Mouse (Mus musculus) lung, postnatal 36 days (tissue): ENCODE measurements around the gene Rab36.

ENCODE experiments used
- DNase-seq: peaks from one replicate; pipeline ENCODE4 v3.0.0; 2022; ENCODE audit warnings: mixed read lengths

The Rab36 gene

GRCm38 (mm10) chr10:75036883-75037379 lies at the start of gene Rab36:
Gene Rab36 (plus strand): TSS chr10:75037058.
- DNase-seq: peak; percentile 93

GRCm38 (mm10) chr10:74987698-74988470 lies 49.0 kb upstream of the Rab36 start:
- no peak for DNase-seq

GRCm38 (mm10) chr10:74989814-74990213 lies 47.0 kb upstream of the Rab36 start:
- peak; percentile 9 for DNase-seq

GRCm38 (mm10) chr10:74990584-74991322 lies 46.1 kb upstream of the Rab36 start:
- peak; percentile 53 for DNase-seq

- DNase-seq: peak; percentile 11
Observed at GRCm38 (mm10) chr10:74994863-74995262, 42.0 kb upstream of the Rab36 start.

- DNase-seq: no peak
Observed at GRCm38 (mm10) chr10:74995377-74995776, 41.5 kb upstream of the Rab36 start.

GRCm38 (mm10) chr10:75001391-75001790 lies 35.5 kb upstream of the Rab36 start:
- no peak for DNase-seq

GRCm38 (mm10) chr10:75004067-75004466 lies 32.8 kb upstream of the Rab36 start:
- DNase-seq: peak; percentile 65

- DNase-seq: no peak
Observed at GRCm38 (mm10) chr10:75006889-75007662, 29.8 kb upstream of the Rab36 start.

GRCm38 (mm10) chr10:75010704-75011103 lies 26.2 kb upstream of the Rab36 start:
- DNase-seq: no peak

GRCm38 (mm10) chr10:75015465-75015864 lies 21.4 kb upstream of the Rab36 start:
- DNase-seq: no peak

- no peak for DNase-seq
Observed at GRCm38 (mm10) chr10:75016481-75016880, 20.4 kb upstream of the Rab36 start.

GRCm38 (mm10) chr10:75020271-75020670 lies 16.6 kb upstream of the Rab36 start:
- DNase-seq: peak; percentile 66

GRCm38 (mm10) chr10:75021138-75021537 lies 15.7 kb upstream of the Rab36 start:
- DNase-seq: peak; percentile 83

GRCm38 (mm10) chr10:75026491-75026890 lies 10.4 kb upstream of the Rab36 start:
- no peak for DNase-seq

- no peak for DNase-seq
Observed at GRCm38 (mm10) chr10:75028743-75029142, 8.1 kb upstream of the Rab36 start.

GRCm38 (mm10) chr10:75029677-75030076 lies 7.2 kb upstream of the Rab36 start:
- no peak for DNase-seq

GRCm38 (mm10) chr10:75030234-75030633 lies 6.6 kb upstream of the Rab36 start:
- no peak for DNase-seq

GRCm38 (mm10) chr10:75031345-75032114 lies 5.3 kb upstream of the Rab36 start:
- no peak for DNase-seq

GRCm38 (mm10) chr10:75032395-75032794 lies 4.5 kb upstream of the Rab36 start, which contains the start of gene Rsph14:
Gene Rsph14 (minus strand): TSS chr10:75032586.
- DNase-seq: peak; percentile 82

GRCm38 (mm10) chr10:75042060-75042459 lies 5.2 kb downstream of the Rab36 start:
- DNase-seq: peak; percentile 24

GRCm38 (mm10) chr10:75044459-75044858 lies 7.6 kb downstream of the Rab36 start:
- no peak for DNase-seq
